Mouse (Mus musculus) midbrain, postnatal 0 days (tissue): ENCODE data around the gene Nfic. TPM values are rescaled to one million over a fixed set of nuclear protein-coding genes. Genes with fewer than 3 reads are reported as not detected.

Experiments
- ATAC-seq: fragments of 200-750 bp; cut with Nextera tagmentation; 2 replicates; pipeline ENCODE4 v1.8.0; 2017; ENCODE audit warnings: moderate number of reproducible peaks, mild to moderate bottlenecking, moderate TSS enrichment, moderate library complexity; ENCODE audit not compliant: low FRiP score
- DNase-seq: peaks from one replicate; pipeline ENCODE4 v3.0.0-alpha.2; 2015; ENCODE audit warnings: low spot score
- H3K27ac ChIP-seq: fragments of 300-500 bp; sonication (generic); 2 replicates; pipeline ENCODE4 v1.5.1; 2014; ENCODE audit warnings: low read depth, mild to moderate bottlenecking, low read length, mixed read lengths
- H3K27me3 ChIP-seq: fragments of 300-500 bp; sonication (generic); 2 replicates; pipeline ENCODE4 v1.6.1; 2014; ENCODE audit warnings: low read length, control low read depth, mixed read lengths; ENCODE audit not compliant: insufficient read depth
- H3K36me3 ChIP-seq: fragments of 300-500 bp; sonication (generic); 2 replicates; pipeline ENCODE4 v1.6.1; 2014; ENCODE audit warnings: low read length, control low read depth, mixed read lengths; ENCODE audit not compliant: insufficient read depth
- H3K4me1 ChIP-seq: fragments of 300-500 bp; sonication (generic); 2 replicates; pipeline ENCODE4 v1.6.1; 2014; ENCODE audit warnings: mild to moderate bottlenecking, control low read depth, antibody characterized with exemption, low read length, mixed read lengths; ENCODE audit not compliant: insufficient read depth
- H3K4me2 ChIP-seq: fragments of 300-500 bp; sonication (generic); 2 replicates; pipeline ENCODE4 v1.6.1; 2014; ENCODE audit warnings: low read depth, mild to moderate bottlenecking, low read length, mixed read lengths; ENCODE audit not compliant: poor library complexity, severe bottlenecking
- H3K4me3 ChIP-seq: fragments of 300-500 bp; sonication (generic); 2 replicates; pipeline ENCODE4 v1.5.1; 2014; ENCODE audit warnings: low read depth, mild to moderate bottlenecking, low read length, moderate library complexity
- H3K9ac ChIP-seq: fragments of 300-500 bp; sonication (generic); replicated peaks from 2 replicates; pipeline ENCODE4 v1.6.1; 2014; ENCODE audit warnings: mild to moderate bottlenecking, low read length, moderate library complexity, mixed read lengths; ENCODE audit not compliant: poor library complexity, severe bottlenecking
- H3K9me3 ChIP-seq: fragments of 300-500 bp; sonication (generic); 2 replicates; pipeline ENCODE4 v1.6.1; 2016; ENCODE audit warnings: low read length, control low read depth
- CTCF ChIP-seq: IDR thresholded peaks from 2 replicates; pipeline ENCODE4 v1.5.1; 2016; ENCODE audit warnings: antibody characterized with exemption, mild to moderate bottlenecking
- WGBS: fragments of 180-500 bp; shearing (Covaris S2); extraction: QIAGEN DNeasy Blood & Tissue Kit; methylation state at CpG from one replicate; pipeline ENCODE4 v1.1.7; 2014; 5-methylcytosine and 5-hydroxymethylcytosine counted together
- polyA plus RNA-seq: library from polyadenylated mRNA; unstranded; fragments of >200 nt; fragmentation: Nextera tagmentation; extraction: Ambion mirVana; gene quantifications from 2 replicates; pipeline ENCODE4 v1.2.1, GENCODE M21; 2015
- total RNA-seq: library from RNA; depleted of rRNA; stranded (reverse); fragments of >200 nt; gene quantifications from 2 replicates; pipeline ENCODE4 v1.2.3, GENCODE M21; 2014

Gene Nfic
- total and polyA plus RNA-seq, 2 experiments from 2014 or later: 17.4 to 19.1 TPM

DNA sequence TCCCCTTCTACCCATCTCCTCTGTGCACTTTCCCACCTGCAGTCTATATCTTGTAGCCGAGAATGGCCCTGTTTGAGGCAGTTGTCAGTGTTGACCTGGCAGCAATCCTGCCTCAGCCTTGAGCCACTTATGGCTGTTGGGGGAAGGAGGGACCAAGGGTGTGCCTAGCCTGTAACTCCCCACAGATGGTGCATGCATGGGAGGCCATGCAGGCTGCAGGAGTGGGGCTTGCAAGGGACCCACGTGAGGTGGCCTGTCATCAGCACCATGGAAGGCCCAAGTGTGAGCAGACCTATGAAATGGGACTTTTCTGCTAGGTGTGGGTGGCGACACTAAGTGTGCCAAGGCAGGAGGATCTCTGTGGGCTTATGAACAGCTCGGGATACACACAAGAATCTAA is 90.4 kb downstream of the Nfic start:
- H3K4me2 ChIP-seq: no peak overlapping the region
- H3K27me3 ChIP-seq: 0 out of 2 replicates have a peak, but pooled peaks cover 14% of the 10 kb centered on the region
- H3K9ac ChIP-seq: no peak overlapping the region
- TF ChIP-seq CTCF: no peak
- H3K4me1 ChIP-seq: peaks cover 7% of the 10 kb centered on the region; the same call in 1 of the 2 replicates
- no peak overlapping the region for H3K4me3 ChIP-seq
- no peak for DNase-seq
- WGBS: 41% methylated on average over 4 of the region's 4 CpGs
- H3K36me3 ChIP-seq: peaks cover 56% of the 10 kb centered on the region
- ATAC-seq: peak; percentile 8; the same call in 1 of the 2 replicates
- H3K27ac ChIP-seq: no peak overlapping the region
- H3K9me3 ChIP-seq: no peaks in the 10 kb centered on the region

DNA sequence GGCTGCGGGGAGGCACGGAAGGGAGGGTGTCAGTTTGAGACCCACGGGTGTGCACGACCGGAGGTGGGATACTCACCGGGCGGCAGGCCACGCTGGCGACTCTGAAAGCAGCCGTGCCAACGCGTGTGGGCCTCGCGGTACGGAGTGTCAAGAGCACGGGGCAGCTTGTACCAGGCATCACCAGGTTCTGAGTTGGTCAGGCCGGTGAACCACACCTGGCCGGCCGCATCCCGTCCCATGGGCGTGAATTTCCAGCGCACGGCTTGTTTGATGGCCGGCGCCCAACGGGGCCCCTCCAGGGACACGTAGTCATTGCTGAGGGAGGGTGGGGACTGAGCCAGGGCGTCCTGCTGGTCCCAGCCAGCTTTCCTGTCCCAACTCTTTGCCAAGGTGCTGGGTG is 90.8 kb downstream of the Nfic start:
- peaks cover 7% of the 10 kb centered on the region; the same call in 1 of the 2 replicates for H3K4me1 ChIP-seq
- no peak for DNase-seq
- no peak; the same call in 1 of the 2 replicates for ATAC-seq
- H3K36me3 ChIP-seq: peaks cover 55% of the 10 kb centered on the region
- 13% methylated on average over 28 of the region's 28 CpGs for WGBS
- 0 out of 2 replicates have a peak overlapping the region, but pooled peaks have one; percentile 3 for H3K4me3 ChIP-seq
- H3K27me3 ChIP-seq: 0 out of 2 replicates have a peak, but pooled peaks cover 14% of the 10 kb centered on the region
- H3K9me3 ChIP-seq: no peaks in the 10 kb centered on the region
- H3K4me2 ChIP-seq: peak overlapping the region; percentile 24; the same call in 1 of the 2 replicates
- H3K27ac ChIP-seq: no peak overlapping the region
- 0 out of 2 replicates have a peak overlapping the region, but pooled peaks have one; percentile 24 for H3K9ac ChIP-seq
- no peak for TF ChIP-seq CTCF

DNA sequence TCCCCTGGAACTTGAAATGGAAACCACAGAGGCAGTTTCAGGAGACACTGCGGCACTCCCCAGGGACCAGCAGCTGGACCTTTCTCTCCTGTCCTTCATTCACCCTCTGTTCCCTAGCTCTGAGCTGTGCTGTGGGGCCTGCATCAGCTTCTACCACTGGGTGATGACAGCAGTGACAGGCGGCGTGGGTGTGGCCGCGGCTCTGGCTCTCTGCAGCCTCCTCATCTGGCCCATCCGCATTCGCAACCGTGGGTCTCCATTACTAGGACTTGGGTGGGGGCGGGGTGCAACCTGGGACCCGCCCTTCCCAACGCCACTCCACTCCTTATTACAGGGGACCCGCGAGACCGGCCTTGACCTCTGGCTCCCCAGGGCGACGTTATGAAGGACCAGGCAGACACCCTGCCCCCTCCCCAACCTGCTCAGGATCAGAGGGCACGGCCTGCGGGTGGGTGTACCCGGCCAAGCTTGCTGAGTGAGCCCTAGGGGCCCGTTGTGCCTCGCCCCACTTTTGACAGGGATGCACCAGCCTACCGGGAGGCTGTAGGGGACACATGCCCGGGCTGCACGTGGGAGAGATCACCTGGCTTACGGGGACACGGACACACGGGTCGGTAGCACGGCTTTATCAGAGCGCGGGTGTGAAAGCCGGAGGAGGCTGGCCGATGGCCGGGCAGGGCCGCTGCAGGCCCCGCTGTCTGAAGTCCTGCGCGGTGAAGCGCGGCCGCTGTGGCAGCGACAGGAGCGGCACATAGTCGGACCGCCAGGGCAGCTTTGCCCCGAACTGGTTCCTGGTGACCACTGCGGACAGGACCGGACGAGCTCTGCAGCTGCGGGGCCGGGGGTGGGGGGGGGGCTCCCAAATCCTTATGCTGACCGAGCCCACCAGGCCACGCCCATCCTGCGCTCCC is 91.7 kb downstream of the Nfic start:
- WGBS: 17% methylated on average over 54 of the region's 54 CpGs
- peaks cover 45% of the 10 kb centered on the region for H3K36me3 ChIP-seq
- peak overlapping the region; percentile 9 for H3K4me3 ChIP-seq
- ATAC-seq: no peak
- H3K4me1 ChIP-seq: peaks cover 7% of the 10 kb centered on the region; the same call in 1 of the 2 replicates
- peak overlapping the region; percentile 16; the same call in 1 of the 2 replicates for H3K4me2 ChIP-seq
- H3K27me3 ChIP-seq: 0 out of 2 replicates have a peak, but pooled peaks cover 14% of the 10 kb centered on the region
- no peak for TF ChIP-seq CTCF
- no peaks in the 10 kb centered on the region for H3K9me3 ChIP-seq
- 0 out of 2 replicates have a peak overlapping the region, but pooled peaks have one; percentile 24 for H3K9ac ChIP-seq
- no peak overlapping the region for H3K27ac ChIP-seq
- DNase-seq: no peak

DNA sequence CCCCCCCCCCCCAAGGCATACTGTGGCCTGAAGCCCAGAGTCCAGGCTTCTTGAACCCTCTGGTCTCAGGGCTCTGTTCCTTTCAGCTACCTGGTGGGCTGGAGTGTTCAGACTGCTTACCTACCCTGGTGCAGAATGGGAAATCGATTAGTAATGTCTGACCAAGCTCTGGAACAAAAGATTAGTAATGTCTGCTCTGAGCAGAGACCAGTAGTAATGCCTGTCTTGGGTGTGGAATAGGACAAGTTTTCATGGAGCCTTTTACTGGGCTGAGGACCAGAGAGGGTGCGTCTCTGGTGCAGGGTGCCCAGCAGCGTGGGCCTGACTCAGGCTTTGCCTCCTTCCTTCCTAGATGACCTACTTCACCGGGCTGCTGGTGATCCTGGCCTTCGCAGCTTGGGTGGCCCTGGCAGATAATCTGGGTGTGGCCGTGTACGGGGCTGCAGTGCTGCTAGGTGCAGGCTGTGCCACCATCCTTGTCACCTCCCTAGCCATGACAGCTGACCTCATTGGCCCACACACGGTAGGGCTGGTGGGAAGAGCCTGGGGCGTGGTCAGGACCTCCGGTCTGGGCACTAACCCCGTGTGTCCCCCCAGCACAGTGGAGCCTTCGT is 93.0 kb downstream of the Nfic start:
- H3K36me3 ChIP-seq: peaks cover 33% of the 10 kb centered on the region
- no peak overlapping the region for H3K27ac ChIP-seq
- H3K4me2 ChIP-seq: no peak overlapping the region
- 0 out of 2 replicates have a peak, but pooled peaks cover 14% of the 10 kb centered on the region for H3K27me3 ChIP-seq
- no peak overlapping the region for H3K9ac ChIP-seq
- 77% methylated on average over 12 of the region's 12 CpGs for WGBS
- H3K9me3 ChIP-seq: no peaks in the 10 kb centered on the region
- DNase-seq (no peak), ATAC-seq (no peak)
- no peak for TF ChIP-seq CTCF
- peaks cover 11% of the 10 kb centered on the region for H3K4me1 ChIP-seq
- H3K4me3 ChIP-seq: no peak overlapping the region

DNA sequence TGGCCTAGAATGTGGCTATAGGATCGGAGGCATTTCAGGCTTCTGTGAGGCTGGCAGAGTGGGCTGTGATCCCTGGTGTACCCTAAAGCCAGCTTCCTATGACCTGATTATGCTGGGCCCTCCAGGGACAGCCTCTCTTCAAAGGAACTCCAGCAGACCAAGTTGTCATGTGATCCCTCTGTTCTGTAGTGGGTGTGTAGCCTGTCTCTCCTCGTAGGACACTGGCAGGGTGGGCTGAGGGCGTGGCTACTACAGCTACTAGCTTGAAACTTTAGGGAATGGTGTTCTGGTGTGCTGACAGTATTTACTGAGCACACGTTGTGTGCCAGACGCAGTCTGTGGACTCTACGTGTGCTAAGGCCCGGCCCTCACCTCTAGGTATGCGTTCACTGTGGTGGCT is 94.7 kb downstream of the Nfic start:
- H3K27me3 ChIP-seq: 0 out of 2 replicates have a peak, but pooled peaks cover 14% of the 10 kb centered on the region
- DNase-seq: no peak
- H3K36me3 ChIP-seq: peaks cover 22% of the 10 kb centered on the region
- peaks cover 11% of the 10 kb centered on the region for H3K4me1 ChIP-seq
- peak overlapping the region; percentile 24; the same call in 1 of the 2 replicates for H3K9ac ChIP-seq
- no peak for ATAC-seq
- TF ChIP-seq CTCF: no peak
- WGBS: 68% methylated on average over 8 of the region's 8 CpGs
- H3K4me2 ChIP-seq: no peak overlapping the region
- no peaks in the 10 kb centered on the region for H3K9me3 ChIP-seq
- H3K4me3 ChIP-seq: no peak overlapping the region
- H3K27ac ChIP-seq: no peak overlapping the region
